Mouse (Mus musculus) heart, embryonic 12.5 days (tissue): ENCODE data around the gene AI837181. TPM values are rescaled to one million over a fixed set of nuclear protein-coding genes. Genes with fewer than 3 reads are reported as not detected.
"Not testable (repeated sequence)": the region's sequence is repeated elsewhere in the genome, so short reads cannot be mapped to it uniquely, and the experiment has no call there.

ENCODE experiments used
- ATAC-seq: fragments of 200-750 bp; cut with Nextera tagmentation; 2 replicates; pipeline ENCODE4 v1.8.0; 2017; ENCODE audit warnings: moderate TSS enrichment, moderate library complexity; ENCODE audit not compliant: insufficient number of reproducible peaks, low FRiP score
- H3K27ac ChIP-seq: fragments of 300-500 bp; sonication (generic); 2 replicates; pipeline ENCODE4 v1.5.1; 2016; ENCODE audit warnings: mild to moderate bottlenecking, moderate library complexity; ENCODE audit not compliant: poor library complexity, severe bottlenecking
- H3K27me3 ChIP-seq: fragments of 300-500 bp; sonication (generic); replicated peaks from 2 replicates; pipeline ENCODE4 v1.6.1; 2016; ENCODE audit warnings: mild to moderate bottlenecking, moderate library complexity
- H3K36me3 ChIP-seq: fragments of 300-500 bp; sonication (generic); 2 replicates; pipeline ENCODE4 v1.6.1; 2016; ENCODE audit warnings: mild to moderate bottlenecking, moderate library complexity
- H3K4me1 ChIP-seq: fragments of 300-500 bp; sonication (generic); replicated peaks from 2 replicates; pipeline ENCODE4 v1.6.1; 2016; ENCODE audit warnings: mild to moderate bottlenecking
- H3K4me2 ChIP-seq: fragments of 300-500 bp; sonication (generic); 2 replicates; pipeline ENCODE4 v1.6.1; 2016; ENCODE audit warnings: mild to moderate bottlenecking, moderate library complexity
- H3K4me3 ChIP-seq: fragments of 300-500 bp; sonication (generic); 2 replicates; pipeline ENCODE4 v1.5.1; 2016; ENCODE audit warnings: mild to moderate bottlenecking
- H3K9ac ChIP-seq: fragments of 300-500 bp; sonication (generic); 2 replicates; pipeline ENCODE4 v1.6.1; 2016; ENCODE audit warnings: mild to moderate bottlenecking, moderate library complexity
- H3K9me3 ChIP-seq: fragments of 300-500 bp; sonication (generic); replicated peaks from 2 replicates; pipeline ENCODE4 v1.6.1; 2016; ENCODE audit warnings: mild to moderate bottlenecking, moderate library complexity
- WGBS: fragments of 180-500 bp; shearing (Covaris S2); methylation state at CpG from one replicate; pipeline ENCODE4 v1.1.7; 2016; 5-methylcytosine and 5-hydroxymethylcytosine counted together
- polyA plus RNA-seq: library from polyadenylated mRNA; unstranded; fragments of >200 nt; fragmentation: Nextera tagmentation; extraction: Ambion mirVana; gene quantifications from 2 replicates; pipeline ENCODE4 v1.2.1, GENCODE M21; 2016

The AI837181 gene
- polyA plus RNA-seq, 1 experiment from 2014 or later, result 38.8 TPM

- H3K27ac ChIP-seq, H3K4me1 ChIP-seq, H3K36me3 ChIP-seq, H3K4me3 ChIP-seq, H3K9ac ChIP-seq, H3K9me3 ChIP-seq, H3K27me3 ChIP-seq: not testable (repeated sequence)
- 60% methylated on average over 4 of the region's 4 CpGs for WGBS
- ATAC-seq, result 0 out of 2 replicates have a peak, but pooled peaks have one; percentile 17
- H3K4me2 ChIP-seq, result peak overlapping the region; percentile 28
Measured at GRCm38 (mm10) chr19:5401073-5401472, 23.9 kb upstream of the AI837181 start.

GRCm38 (mm10) chr19:5402293-5402692, 22.7 kb upstream of the AI837181 start, which contains the start of gene Tsga10ip:
Gene Tsga10ip (minus strand): TSS chr19:5402526.
- H3K9ac ChIP-seq, result no peak within 1 kb of the TSS
- peaks cover 4% of the 10 kb centered on the region for H3K4me1 ChIP-seq
- ATAC-seq, result no peak
- H3K4me3 ChIP-seq, result no peak within 1 kb of the TSS
- no peaks in the 10 kb centered on the region for H3K9me3 ChIP-seq
- 84% methylated on average over 8 of the region's 8 CpGs for WGBS
- H3K4me2 ChIP-seq, result no peak within 1 kb of the TSS
- no peaks in the 10 kb centered on the region for H3K36me3 ChIP-seq
- no peaks in the 10 kb centered on the region for H3K27me3 ChIP-seq
- H3K27ac ChIP-seq, result no peak within 1 kb of the TSS

- H3K4me2 ChIP-seq, result peak overlapping the region; percentile 69
- peak overlapping the region; percentile 63 for H3K9ac ChIP-seq
- H3K4me3 ChIP-seq, result peak overlapping the region; percentile 42
- ATAC-seq, result no peak
- H3K9me3 ChIP-seq, result no peaks in the 10 kb centered on the region
- H3K36me3 ChIP-seq, result no peaks in the 10 kb centered on the region
- no peaks in the 10 kb centered on the region for H3K27me3 ChIP-seq
- peaks cover 20% of the 10 kb centered on the region for H3K4me1 ChIP-seq
- peak overlapping the region; percentile 54; the same call in 1 of the 2 replicates for H3K27ac ChIP-seq
- WGBS, result 18% methylated on average over 7 of the region's 7 CpGs
Measured at GRCm38 (mm10) chr19:5405924-5406323, 19.0 kb upstream of the AI837181 start.

GRCm38 (mm10) chr19:5406531-5407126, 18.3 kb upstream of the AI837181 start:
- H3K4me2 ChIP-seq, result peak overlapping the region; percentile 72
- peak; percentile 81 for ATAC-seq
- 17% methylated on average over 25 of the region's 25 CpGs for WGBS
- H3K36me3 ChIP-seq, H3K9me3 ChIP-seq, H3K27me3 ChIP-seq: not testable (repeated sequence)
- peak overlapping the region; percentile 59 for H3K4me3 ChIP-seq
- peak overlapping the region; percentile 84 for H3K9ac ChIP-seq
- H3K27ac ChIP-seq, result peak overlapping the region; percentile 95
- peaks cover 21% of the 10 kb centered on the region for H3K4me1 ChIP-seq

GRCm38 (mm10) chr19:5407133-5407532, 17.8 kb upstream of the AI837181 start:
- no peaks in the 10 kb centered on the region for H3K27me3 ChIP-seq
- WGBS, result 22% methylated on average over 7 of the region's 7 CpGs
- no peaks in the 10 kb centered on the region for H3K36me3 ChIP-seq
- ATAC-seq, result peak; percentile 75
- peaks cover 25% of the 10 kb centered on the region for H3K4me1 ChIP-seq
- H3K27ac ChIP-seq, result peak overlapping the region; percentile 95
- H3K9me3 ChIP-seq, result no peaks in the 10 kb centered on the region
- peak overlapping the region; percentile 72 for H3K4me2 ChIP-seq
- peak overlapping the region; percentile 59 for H3K4me3 ChIP-seq
- H3K9ac ChIP-seq, result peak overlapping the region; percentile 84

- Histone ChIP-seq H3K4me2 (peak overlapping the region; percentile 72), H3K9ac (0 out of 2 replicates have a peak overlapping the region, but pooled peaks have one; percentile 11), H3K9me3 (no peaks in the 10 kb centered on the region), H3K27ac (peak overlapping the region; percentile 39), H3K4me1 (peaks cover 25% of the 10 kb centered on the region), H3K36me3 (no peaks in the 10 kb centered on the region), H3K4me3 (no peak overlapping the region; the same call in 1 of the 2 replicates), H3K27me3 (no peaks in the 10 kb centered on the region)
- no peak for ATAC-seq
- WGBS, result 75% methylated on average over 13 of the region's 13 CpGs
Measured at GRCm38 (mm10) chr19:5408057-5409001, 16.6 kb upstream of the AI837181 start.

GRCm38 (mm10) chr19:5409068-5409467, 15.9 kb upstream of the AI837181 start:
- ATAC-seq, result no peak
- Histone ChIP-seq H3K4me2 (no peak overlapping the region), H3K4me3 (no peak overlapping the region), H3K4me1 (peaks cover 25% of the 10 kb centered on the region), H3K9me3 (no peaks in the 10 kb centered on the region), H3K27me3 (no peaks in the 10 kb centered on the region), H3K36me3 (no peaks in the 10 kb centered on the region), H3K27ac (no peak overlapping the region; the same call in 1 of the 2 replicates), H3K9ac (0 out of 2 replicates have a peak overlapping the region, but pooled peaks have one; percentile 11)
- WGBS, result 80% methylated on average over 5 of the region's 5 CpGs

GRCm38 (mm10) chr19:5410641-5411040, 14.3 kb upstream of the AI837181 start:
- no peaks in the 10 kb centered on the region for H3K27me3 ChIP-seq
- H3K36me3 ChIP-seq, result no peaks in the 10 kb centered on the region
- WGBS, result 73% methylated on average over 5 of the region's 5 CpGs
- H3K4me2 ChIP-seq, result no peak overlapping the region
- H3K4me1 ChIP-seq, result peaks cover 29% of the 10 kb centered on the region
- H3K9ac ChIP-seq, result no peak overlapping the region
- H3K27ac ChIP-seq, result no peak overlapping the region
- ATAC-seq, result no peak
- H3K9me3 ChIP-seq, result no peaks in the 10 kb centered on the region
- H3K4me3 ChIP-seq, result no peak overlapping the region

- H3K27me3 ChIP-seq, result no peaks in the 10 kb centered on the region
- no peaks in the 10 kb centered on the region for H3K9me3 ChIP-seq
- no peak overlapping the region for H3K27ac ChIP-seq
- 62% methylated on average over 5 of the region's 5 CpGs for WGBS
- no peaks in the 10 kb centered on the region for H3K36me3 ChIP-seq
- ATAC-seq, result no peak
- H3K4me1 ChIP-seq, result peaks cover 26% of the 10 kb centered on the region
- H3K4me2 ChIP-seq, result no peak overlapping the region
- H3K4me3 ChIP-seq, result no peak overlapping the region
- H3K9ac ChIP-seq, result no peak overlapping the region
Measured at GRCm38 (mm10) chr19:5411961-5412360, 13.0 kb upstream of the AI837181 start.

GRCm38 (mm10) chr19:5413840-5414239, 11.1 kb upstream of the AI837181 start:
- 72% methylated on average over 4 of the region's 4 CpGs for WGBS

GRCm38 (mm10) chr19:5414534-5414957, 10.4 kb upstream of the AI837181 start:
- Histone ChIP-seq H3K4me1 (peaks cover 9% of the 10 kb centered on the region), H3K9ac (no peak overlapping the region), H3K4me2 (no peak overlapping the region), H3K9me3 (no peaks in the 10 kb centered on the region), H3K27me3 (no peaks in the 10 kb centered on the region), H3K27ac (no peak overlapping the region), H3K4me3 (no peak overlapping the region), H3K36me3 (peaks cover 2% of the 10 kb centered on the region)
- 57% methylated on average over 2 of the region's 2 CpGs for WGBS
- ATAC-seq, result no peak

More at GRCm38 (mm10) chr19:5413840-5414239, 11.1 kb upstream of the AI837181 start:
- Histone ChIP-seq H3K27ac (no peak overlapping the region), H3K36me3 (no peaks in the 10 kb centered on the region), H3K9ac (no peak overlapping the region), H3K27me3 (no peaks in the 10 kb centered on the region), H3K9me3 (no peaks in the 10 kb centered on the region), H3K4me3 (no peak overlapping the region), H3K4me1 (peaks cover 10% of the 10 kb centered on the region), H3K4me2 (no peak overlapping the region)
- no peak for ATAC-seq
